Comparison of ENCODE assay signal across 7 mouse cellular contexts in the genomic region with DNA sequence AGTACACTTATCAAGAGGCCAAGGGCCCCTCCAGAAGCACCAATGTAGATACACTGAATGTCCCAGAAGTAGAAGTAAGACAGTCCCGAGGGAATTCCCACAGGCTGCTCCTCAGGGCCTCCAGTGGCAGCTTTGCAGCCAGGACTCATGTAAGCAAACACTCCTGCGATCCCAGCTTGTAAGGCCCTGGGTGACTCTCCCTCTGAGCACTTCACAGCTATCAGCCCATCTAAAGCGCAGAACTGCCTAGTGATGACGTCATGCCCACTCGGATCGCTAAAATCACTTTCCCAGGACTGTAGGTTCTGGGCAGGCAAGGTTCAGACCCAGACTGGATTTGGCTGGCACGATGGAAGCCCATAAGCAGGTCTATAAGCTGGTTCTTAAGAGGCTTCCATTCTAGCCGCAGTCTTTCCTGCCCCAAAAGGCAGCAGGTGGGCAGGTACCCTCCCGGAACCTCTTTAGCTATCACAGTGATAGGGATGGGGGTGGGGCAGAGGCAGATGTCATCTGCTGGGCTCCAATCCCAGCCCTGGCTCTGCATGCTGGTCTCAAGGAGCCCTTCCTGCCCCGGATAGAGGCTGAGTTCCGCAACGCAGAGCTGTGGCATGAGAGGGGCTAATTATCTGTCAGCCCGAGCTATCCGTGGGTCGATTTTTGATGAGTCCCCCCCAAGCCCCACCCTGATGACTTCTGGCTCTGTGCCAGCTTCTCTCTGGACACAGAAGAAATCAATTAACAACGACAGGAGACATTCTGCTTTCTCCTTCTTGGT. TPM values are rescaled to one million over a fixed set of nuclear protein-coding genes. Genes with fewer than 3 reads are reported as not detected.
DNase-seq lines count a peak whose midpoint lies in the region; ATAC-seq lines count a peak whose summit lies in the region.

No protein-coding gene starts in this region.

- WGBS in heart, embryonic 15.5 days: 28% methylated on average over 16 of the region's 16 CpGs
- 32% methylated on average over 16 of the region's 16 CpGs for WGBS in hindbrain, embryonic 14.5 days

- H3K4me3 ChIP-seq in heart, embryonic 15.5 days: no peak overlapping the region
- H3K4me3 ChIP-seq in hindbrain, embryonic 14.5 days (replicated peaks; ENCODE audit: low read length): no peak overlapping the region

- ATAC-seq in heart, embryonic 15.5 days (replicated peaks; ENCODE audit: insufficient number of reproducible peaks, insufficient read depth, low FRiP score, low read depth): no peak
- no peak for ATAC-seq in hindbrain, embryonic 14.5 days (ENCODE audit: low FRiP score)

- peaks cover 54% of the 10 kb centered on the region for H3K4me1 ChIP-seq in heart, embryonic 15.5 days (replicated peaks)
- H3K4me1 ChIP-seq in hindbrain, embryonic 14.5 days (replicated peaks; ENCODE audit: control insufficient read depth, insufficient read depth, low read length): peaks cover 15% of the 10 kb centered on the region

- peak overlapping the region; percentile 30; the same call in 1 of the 2 replicates for H3K27ac ChIP-seq in heart, embryonic 15.5 days
- H3K27ac ChIP-seq in hindbrain, embryonic 14.5 days: peak overlapping the region; percentile 11; the same call in 1 of the 2 replicates

- no peak overlapping the region for H3K4me2 ChIP-seq in heart, embryonic 15.5 days
- 0 out of 2 replicates have a peak overlapping the region, but pooled peaks have one; percentile 2 for H3K4me2 ChIP-seq in hindbrain, embryonic 14.5 days (replicated peaks)

- 0 out of 2 replicates have a peak, but pooled peaks cover 3% of the 10 kb centered on the region for H3K27me3 ChIP-seq in heart, embryonic 15.5 days
- H3K27me3 ChIP-seq in hindbrain, embryonic 14.5 days (ENCODE audit: control insufficient read depth, insufficient read depth, low read length): no peaks in the 10 kb centered on the region

- no peak overlapping the region for H3K9ac ChIP-seq in heart, embryonic 15.5 days
- H3K9ac ChIP-seq in hindbrain, embryonic 14.5 days: no peak overlapping the region

- DNase-seq in heart, adult 8-10 months (ENCODE audit: low spot score): no peak
- DNase-seq in NIH3T3 (ENCODE audit: low read depth): peak; percentile 11
- peak; percentile 47 for DNase-seq in hindbrain, embryonic 14.5 days (ENCODE audit: low spot score)
- DNase-seq in lung, postnatal 4 days: peak; percentile 49 to 67
- DNase-seq in yolk sac, embryonic 10.5 days (ENCODE audit: low spot score): no peak
- DNase-seq in kidney, adult 8-10 months: no peak

- H3K36me3 ChIP-seq in heart, embryonic 15.5 days: peaks cover 18% of the 10 kb centered on the region; the same call in 1 of the 2 replicates
- peaks cover 9% of the 10 kb centered on the region for H3K36me3 ChIP-seq in hindbrain, embryonic 14.5 days (replicated peaks; ENCODE audit: control insufficient read depth, insufficient read depth)

- no peaks in the 10 kb centered on the region for H3K9me3 ChIP-seq in heart, embryonic 15.5 days (replicated peaks)
- no peaks in the 10 kb centered on the region for H3K9me3 ChIP-seq in hindbrain, embryonic 14.5 days (ENCODE audit: control insufficient read depth, low read length)

RNA-seq across cellular contexts. Expression of gene Sulf2, which starts 19.6 kb away (rescaled TPM):
- polyA plus RNA-seq in heart, embryonic 15.5 days (2015; fragmentation: Nextera tagmentation; extraction: Ambion mirVana): 80.6 and 94.0 TPM in 2 replicates
- 10 to 100 TPM; 35.9 to 47.8 (median 41.1) TPM for total RNA-seq in heart, adult 8-10 months (2022)
- 125 TPM in 2 replicates for polyA plus RNA-seq in hindbrain, embryonic 14.5 days (2014; fragmentation: Nextera tagmentation; extraction: Ambion mirVana)

Comparison
In these comparisons a context has a peak if more than half of its experiments do, and no peak if none do; other contexts are left out.
1. DNase-seq: peak in NIH3T3 (single experiment), hindbrain, embryonic 14.5 days (single experiment) and lung, postnatal 4 days (2 of 2); none in heart, adult 8-10 months (single experiment), yolk sac, embryonic 10.5 days (single experiment) and kidney, adult 8-10 months (0 of 2).